Mouse (Mus musculus) spleen, adult 2 months (tissue): ENCODE results near the gene Clrn2.

Experiments used
- CTCF ChIP-seq: fragments of 200-500 bp; IDR thresholded peaks from 2 replicates; pipeline ENCODE4 v1.5.1; 2011; ENCODE audit warnings: mild to moderate bottlenecking, inconsistent platforms; ENCODE audit not compliant: insufficient read depth, insufficient read length, insufficient replicate concordance; ENCODE audit errors: extremely low read depth
- POLR2A ChIP-seq: fragments of 200-500 bp; IDR thresholded peaks from 2 replicates; pipeline ENCODE4 v1.6.1; 2011; ENCODE audit warnings: low read depth, low read length, inconsistent platforms

- TF ChIP-seq POLR2A (no peak), CTCF (no peak)
These were observed 11.8 kb upstream of the Clrn2 start for GRCm38 (mm10) chr5:45441745-45442144.
